12 mouse cellular contexts compared by ENCODE assay signal in genomic region chr17:85747976-85748648, GRCm38 (mm10).
DNase-seq lines count a peak whose midpoint lies in the region; ATAC-seq and TF ChIP-seq lines count a peak whose summit lies in the region.
"Had no signal": no experiment of that assay in that cellular context is flagged by ENCODE, and none has a peak within 500 bp of the region (broad histone marks: within the 10 kb centered on the region; RNA-seq: fewer than 3 reads in every experiment).

No protein-coding gene starts in this region.

- peak overlapping the region; percentile 24; the same call in 1 of the 2 replicates for H3K4me3 ChIP-seq in kidney, embryonic 15.5 days (replicated peaks)
- no peak overlapping the region for H3K4me3 ChIP-seq in embryonic facial prominence, embryonic 13.5 days
- no peak overlapping the region for H3K4me3 ChIP-seq in limb, embryonic 14.5 days (replicated peaks; ENCODE audit: low read length)
- H3K4me3 ChIP-seq in neural tube, embryonic 13.5 days: no peak overlapping the region
- no peak overlapping the region for H3K4me3 ChIP-seq in forebrain, embryonic 12.5 days (replicated peaks)
- H3K4me3 ChIP-seq: liver, embryonic 15.5 days had no signal

- H3K9ac ChIP-seq in kidney, embryonic 15.5 days: no peak overlapping the region
- H3K9ac ChIP-seq in embryonic facial prominence, embryonic 13.5 days: no peak overlapping the region
- no peak overlapping the region for H3K9ac ChIP-seq in limb, embryonic 14.5 days (ENCODE audit: low read depth, low read length, severe bottlenecking)
- H3K9ac ChIP-seq in neural tube, embryonic 13.5 days: no peak overlapping the region
- H3K9ac ChIP-seq in forebrain, embryonic 12.5 days: no peak overlapping the region
- H3K9ac ChIP-seq: liver, embryonic 15.5 days had no signal

- 12% methylated on average over 16 of the region's 16 CpGs for WGBS in kidney, embryonic 15.5 days
- WGBS in embryonic facial prominence, embryonic 13.5 days: 40% methylated on average over 16 of the region's 16 CpGs
- WGBS in limb, embryonic 14.5 days: 15% methylated on average over 16 of the region's 16 CpGs
- 10% methylated on average over 16 of the region's 16 CpGs for WGBS in neural tube, embryonic 13.5 days
- WGBS in forebrain, embryonic 12.5 days: 77% methylated on average over 16 of the region's 16 CpGs

- no peak for DNase-seq in kidney, adult 9 months
- no peak for DNase-seq in limb, embryonic 14.5 days (ENCODE audit: low spot score)
- DNase-seq in left cerebral cortex, adult 18-20 months (ENCODE audit: low spot score in 2 of 2): no peak
- no peak for DNase-seq in thymus, adult 18-20 months
- DNase-seq: cerebellum, postnatal 25 days had no signal

- H3K9me3 ChIP-seq in kidney, embryonic 15.5 days (replicated peaks): no peaks in the 10 kb centered on the region
- no peaks in the 10 kb centered on the region for H3K9me3 ChIP-seq in embryonic facial prominence, embryonic 13.5 days
- H3K9me3 ChIP-seq in limb, embryonic 14.5 days (ENCODE audit: control insufficient read depth, low read length): no peaks in the 10 kb centered on the region
- H3K9me3 ChIP-seq in neural tube, embryonic 13.5 days: no peaks in the 10 kb centered on the region
- H3K9me3 ChIP-seq in forebrain, embryonic 12.5 days: no peaks in the 10 kb centered on the region
- H3K9me3 ChIP-seq: liver, embryonic 15.5 days had no signal

- H3K36me3 ChIP-seq in kidney, embryonic 15.5 days: no peaks in the 10 kb centered on the region
- no peaks in the 10 kb centered on the region for H3K36me3 ChIP-seq in embryonic facial prominence, embryonic 13.5 days
- no peaks in the 10 kb centered on the region for H3K36me3 ChIP-seq in limb, embryonic 14.5 days (ENCODE audit: control insufficient read depth, insufficient read depth, low read length)
- H3K36me3 ChIP-seq in neural tube, embryonic 13.5 days: no peaks in the 10 kb centered on the region
- no peaks in the 10 kb centered on the region for H3K36me3 ChIP-seq in forebrain, embryonic 12.5 days (replicated peaks)
- H3K36me3 ChIP-seq: liver, embryonic 15.5 days had no signal

- ATAC-seq in kidney, embryonic 15.5 days (replicated peaks; ENCODE audit: low FRiP score): peak; percentile 85
- ATAC-seq in embryonic facial prominence, embryonic 13.5 days (ENCODE audit: insufficient number of reproducible peaks, insufficient read depth, low FRiP score, low TSS enrichment, low read depth): no peak
- ATAC-seq in limb, embryonic 14.5 days (ENCODE audit: low FRiP score, low read depth): peak; percentile 45; the same call in 1 of the 2 replicates
- ATAC-seq in neural tube, embryonic 13.5 days (ENCODE audit: low read depth): no peak
- no peak for ATAC-seq in forebrain, embryonic 12.5 days (ENCODE audit: low FRiP score)
- ATAC-seq: inflammation-experienced regulatory T-cells, adult 6 months had no signal

- peaks cover 26% of the 10 kb centered on the region for H3K4me1 ChIP-seq in kidney, embryonic 15.5 days
- H3K4me1 ChIP-seq in embryonic facial prominence, embryonic 13.5 days: peaks cover 33% of the 10 kb centered on the region
- H3K4me1 ChIP-seq in limb, embryonic 14.5 days (ENCODE audit: control insufficient read depth, insufficient read depth, low read length): peaks cover 9% of the 10 kb centered on the region
- peaks cover 22% of the 10 kb centered on the region for H3K4me1 ChIP-seq in neural tube, embryonic 13.5 days (replicated peaks)
- H3K4me1 ChIP-seq in forebrain, embryonic 12.5 days: peaks cover 18% of the 10 kb centered on the region
- H3K4me1 ChIP-seq: liver, embryonic 15.5 days had no signal

- TF ChIP-seq POLR2A in limb, embryonic 14.5 days (IDR thresholded peaks at IDR 0.05; ENCODE audit: borderline replicate concordance, extremely low read depth, insufficient read depth, insufficient read length): no peak

- H3K27me3 ChIP-seq in kidney, embryonic 15.5 days: peaks cover 25% of the 10 kb centered on the region
- peaks cover 3% of the 10 kb centered on the region; the same call in 1 of the 2 replicates for H3K27me3 ChIP-seq in embryonic facial prominence, embryonic 13.5 days
- no peaks in the 10 kb centered on the region; the same call in 1 of the 2 replicates for H3K27me3 ChIP-seq in limb, embryonic 14.5 days (ENCODE audit: control insufficient read depth, insufficient read depth, low read length)
- peaks cover 56% of the 10 kb centered on the region for H3K27me3 ChIP-seq in neural tube, embryonic 13.5 days
- H3K27me3 ChIP-seq in forebrain, embryonic 12.5 days: no peaks in the 10 kb centered on the region; the same call in 1 of the 2 replicates

- peak overlapping the region; percentile 55 for H3K4me2 ChIP-seq in kidney, embryonic 15.5 days
- peak overlapping the region; percentile 45 for H3K4me2 ChIP-seq in embryonic facial prominence, embryonic 13.5 days
- H3K4me2 ChIP-seq in limb, embryonic 14.5 days (replicated peaks; ENCODE audit: low read depth, low read length, severe bottlenecking): no peak overlapping the region; the same call in 1 of the 2 replicates
- H3K4me2 ChIP-seq in neural tube, embryonic 13.5 days: peak overlapping the region; percentile 39
- no peak overlapping the region for H3K4me2 ChIP-seq in forebrain, embryonic 12.5 days
- H3K4me2 ChIP-seq: liver, embryonic 15.5 days had no signal

- peak overlapping the region; percentile 86; the same call in 1 of the 2 replicates for H3K27ac ChIP-seq in kidney, embryonic 15.5 days
- no peak overlapping the region for H3K27ac ChIP-seq in embryonic facial prominence, embryonic 13.5 days
- H3K27ac ChIP-seq in limb, embryonic 14.5 days (replicated peaks; ENCODE audit: low read depth, low read length): no peak overlapping the region
- H3K27ac ChIP-seq in neural tube, embryonic 13.5 days (replicated peaks): no peak overlapping the region
- H3K27ac ChIP-seq in forebrain, embryonic 12.5 days: no peak overlapping the region
- H3K27ac ChIP-seq: liver, embryonic 15.5 days; macrophage had no signal

Comparison
In these comparisons a context has a peak if more than half of its experiments do, and no peak if none do; other contexts are left out.
1. ATAC-seq: peak in kidney, embryonic 15.5 days (single experiment) and limb, embryonic 14.5 days (single experiment); none in embryonic facial prominence, embryonic 13.5 days (single experiment), neural tube, embryonic 13.5 days (single experiment) and forebrain, embryonic 12.5 days (single experiment).
2. H3K4me2 ChIP-seq: peak in kidney, embryonic 15.5 days (single experiment), embryonic facial prominence, embryonic 13.5 days (single experiment) and neural tube, embryonic 13.5 days (single experiment); none in limb, embryonic 14.5 days (single experiment) and forebrain, embryonic 12.5 days (single experiment).